In the genomic region with DNA sequence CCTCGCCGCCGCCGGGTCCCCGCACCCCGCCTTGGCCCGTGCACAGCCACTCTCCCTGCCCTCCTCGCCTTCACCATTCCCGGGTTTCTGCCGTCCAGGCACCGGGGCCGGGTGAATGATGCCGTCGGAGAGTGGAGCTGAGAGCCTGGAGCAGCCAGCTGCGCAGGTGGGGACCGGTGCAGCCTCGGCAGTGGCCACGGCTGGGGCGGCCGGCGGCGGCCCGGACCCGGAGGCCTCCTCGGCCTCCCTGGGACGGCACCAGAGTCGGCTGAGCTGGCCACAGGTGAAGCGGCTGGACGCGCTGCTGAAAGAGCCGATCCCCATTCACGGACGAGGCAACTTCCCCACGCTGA, we compare ENCODE assay signal across 8 mouse cellular contexts. TPM values are rescaled to one million over a fixed set of nuclear protein-coding genes. Genes with fewer than 3 reads are reported as not detected.
DNase-seq lines count a peak whose midpoint lies in the region; ATAC-seq and TF ChIP-seq lines count a peak whose summit lies in the region.

No protein-coding gene starts in this region.

- intact Hi-C loops in heart, adult 2 months (cut with DNase I): no loop called here
- intact Hi-C loops in heart, postnatal 14 days (cut with DNase I): no loop called here

- H3K9ac ChIP-seq in heart, adult 2 months (ENCODE audit: low read depth, low read length): peak overlapping the region; percentile 59
- H3K9ac ChIP-seq in limb, embryonic 15.5 days: 0 out of 2 replicates have a peak overlapping the region, but pooled peaks have one; percentile 37
- H3K9ac ChIP-seq in stomach, embryonic 16.5 days (ENCODE audit: low read length): peak overlapping the region; percentile 70

- TF ChIP-seq CTCF in heart, adult 2 months (IDR thresholded peaks at IDR 0.05): no peak
- no peak for TF ChIP-seq CTCF in testis, adult 2 months (IDR thresholded peaks at IDR 0.05; ENCODE audit: control insufficient read depth, insufficient read depth, insufficient replicate concordance, low read depth, low read length)

- ATAC-seq in limb, embryonic 15.5 days (ENCODE audit: insufficient number of reproducible peaks, low FRiP score, low TSS enrichment, low read depth): no peak; the same call in 1 of the 2 replicates
- ATAC-seq in stomach, embryonic 16.5 days (ENCODE audit: insufficient read depth, low FRiP score): no peak

- TF ChIP-seq POLR2A in heart, adult 2 months (IDR thresholded peaks at IDR 0.05; ENCODE audit: insufficient read depth, low read depth, low read length): no peak
- TF ChIP-seq POLR2A in testis, adult 2 months (IDR thresholded peaks at IDR 0.05; ENCODE audit: control insufficient read depth, low read depth, low read length): no peak

- no peaks in the 10 kb centered on the region for H3K27me3 ChIP-seq in heart, adult 2 months (ENCODE audit: control insufficient read depth, insufficient read depth, low read length)
- H3K27me3 ChIP-seq in testis, adult 2 months (ENCODE audit: control insufficient read depth, insufficient read depth, low read length): no peaks in the 10 kb centered on the region
- peaks cover 41% of the 10 kb centered on the region for H3K27me3 ChIP-seq in limb, embryonic 15.5 days
- H3K27me3 ChIP-seq in stomach, embryonic 16.5 days (ENCODE audit: control insufficient read depth, insufficient read depth, low read length): peaks cover 10% of the 10 kb centered on the region

- peaks cover 2% of the 10 kb centered on the region; the same call in 1 of the 2 replicates for H3K4me1 ChIP-seq in heart, adult 2 months (ENCODE audit: control insufficient read depth, insufficient read depth, low read length)
- peaks cover 31% of the 10 kb centered on the region for H3K4me1 ChIP-seq in testis, adult 2 months (ENCODE audit: control insufficient read depth, insufficient read depth, low read length)
- H3K4me1 ChIP-seq in limb, embryonic 15.5 days: peaks cover 30% of the 10 kb centered on the region
- peaks cover 22% of the 10 kb centered on the region for H3K4me1 ChIP-seq in stomach, embryonic 16.5 days (ENCODE audit: control insufficient read depth, insufficient read depth, low read length)

- no peaks in the 10 kb centered on the region for H3K79me2 ChIP-seq in heart, adult 2 months (replicated peaks; ENCODE audit: control insufficient read depth, insufficient read depth, low read length)

- H3K4me3 ChIP-seq in heart, adult 2 months: peak overlapping the region; percentile 57
- H3K4me3 ChIP-seq in testis, adult 2 months (ENCODE audit: control insufficient read depth, low read depth, low read length): peak overlapping the region; percentile 88
- H3K4me3 ChIP-seq in limb, embryonic 15.5 days: peak overlapping the region; percentile 47
- H3K4me3 ChIP-seq in stomach, embryonic 16.5 days (replicated peaks; ENCODE audit: low read length): peak overlapping the region; percentile 54

- H3K36me3 ChIP-seq in heart, adult 2 months (ENCODE audit: control insufficient read depth, insufficient read depth, low read length): no peaks in the 10 kb centered on the region
- H3K36me3 ChIP-seq in testis, adult 2 months (ENCODE audit: control insufficient read depth, insufficient read depth, low read length): no peaks in the 10 kb centered on the region
- H3K36me3 ChIP-seq in limb, embryonic 15.5 days: no peaks in the 10 kb centered on the region
- H3K36me3 ChIP-seq in stomach, embryonic 16.5 days (ENCODE audit: control insufficient read depth, insufficient read depth, low read length): no peaks in the 10 kb centered on the region

- no peak for TF ChIP-seq EP300 in heart, adult 2 months (IDR thresholded peaks at IDR 0.05; ENCODE audit: insufficient read depth, low read depth, low read length)

- peak overlapping the region; percentile 77 for H3K4me2 ChIP-seq in limb, embryonic 15.5 days
- peak overlapping the region; percentile 68 for H3K4me2 ChIP-seq in stomach, embryonic 16.5 days (ENCODE audit: low read depth, low read length)

- WGBS in heart, adult 2 months: 5% methylated on average over 34 of the region's 34 CpGs
- 2% methylated on average over 34 of the region's 34 CpGs for WGBS in limb, embryonic 15.5 days
- 4% methylated on average over 34 of the region's 34 CpGs for WGBS in stomach, embryonic 16.5 days

- no peak for DNase-seq in heart, adult 2 months
- no peak for DNase-seq in heart, postnatal 14 days
- no peak for DNase-seq in testis, postnatal 14 days (ENCODE audit: low spot score)
- DNase-seq in spleen, adult 12 weeks (ENCODE audit: low spot score): no peak
- DNase-seq in thymus, adult 18-20 months: no peak

- no peak overlapping the region for H3K27ac ChIP-seq in heart, adult 2 months
- H3K27ac ChIP-seq in testis, adult 2 months (ENCODE audit: control insufficient read depth, insufficient read depth, low read depth, low read length): no peak overlapping the region
- no peak overlapping the region for H3K27ac ChIP-seq in limb, embryonic 15.5 days
- H3K27ac ChIP-seq in stomach, embryonic 16.5 days (ENCODE audit: low read length): no peak overlapping the region

- H3K9me3 ChIP-seq in limb, embryonic 15.5 days: no peaks in the 10 kb centered on the region
- H3K9me3 ChIP-seq in stomach, embryonic 16.5 days (replicated peaks; ENCODE audit: control insufficient read depth, low read length): no peaks in the 10 kb centered on the region

RNA-seq across cellular contexts. Expression of a gene that starts 0.2 kb away (rescaled TPM):
- total RNA-seq in heart, adult 2 months (2021): 1 to 10 TPM; 2.0 to 2.3 TPM
- 1.4 and 1.9 TPM in 2 replicates for polyA plus RNA-seq in heart, adult 2 months (2012; rRNA removed)
- total RNA-seq in heart, postnatal 14 days (2021): 1 to 10 TPM; 3.5 to 5.1 TPM
- 35.7 and 45.4 TPM in 2 replicates for polyA plus RNA-seq in testis, adult 2 months (2012; rRNA removed)
- 11.8 and 12.6 TPM in 2 replicates for polyA plus RNA-seq in limb, embryonic 15.5 days (2015; fragmentation: Nextera tagmentation; extraction: Ambion mirVana)
- 7.9 and 12.6 TPM in 2 replicates for polyA plus RNA-seq in stomach, embryonic 16.5 days (2015; fragmentation: Nextera tagmentation; extraction: Ambion mirVana)

RNA-seq across cellular contexts. Expression of a gene that starts 18.2 kb away (rescaled TPM):
- total RNA-seq in heart, adult 2 months (2021): 1 to 10 TPM; 2.0 to 2.1 TPM
- polyA plus RNA-seq in heart, adult 2 months (2012; rRNA removed): 2.3 and 2.4 TPM in 2 replicates
- 1 to 10 TPM; 1.6 to 3.1 TPM for total RNA-seq in heart, postnatal 14 days (2021)
- 1.3 and 2.0 TPM in 2 replicates for polyA plus RNA-seq in testis, adult 2 months (2012; rRNA removed)
- 3.7 and 4.0 TPM in 2 replicates for polyA plus RNA-seq in limb, embryonic 15.5 days (2015; fragmentation: Nextera tagmentation; extraction: Ambion mirVana)
- 0.50 and 0.75 TPM in 2 replicates for polyA plus RNA-seq in stomach, embryonic 16.5 days (2015; fragmentation: Nextera tagmentation; extraction: Ambion mirVana)

RNA-seq across cellular contexts. Expression of a gene that starts 38.6 kb away (rescaled TPM):
- not detected for total RNA-seq in heart, adult 2 months (2021)
- polyA plus RNA-seq in heart, adult 2 months (2012; rRNA removed): 0.23 TPM in 1 of 2 replicates, not detected in the other
- total RNA-seq in heart, postnatal 14 days (2021): not detected
- 3.4 and 4.3 TPM in 2 replicates for polyA plus RNA-seq in testis, adult 2 months (2012; rRNA removed)
- 22.7 and 22.9 TPM in 2 replicates for polyA plus RNA-seq in limb, embryonic 15.5 days (2015; fragmentation: Nextera tagmentation; extraction: Ambion mirVana)
- 33.7 and 39.0 TPM in 2 replicates for polyA plus RNA-seq in stomach, embryonic 16.5 days (2015; fragmentation: Nextera tagmentation; extraction: Ambion mirVana)
